In genomic region chr17:8147439-8148316, GRCm38 (mm10) we compare ENCODE assay signal across 9 mouse cellular contexts. TPM values are rescaled to one million over a fixed set of nuclear protein-coding genes. Genes with fewer than 3 reads are reported as not detected.
A peak's percentile ranks its signal among the peaks of the same experiment; 100 is the strongest.
DNase-seq lines count a peak whose midpoint lies in the region; ATAC-seq and TF ChIP-seq lines count a peak whose summit lies in the region.
"Not testable (repeated sequence)": the region's sequence is repeated elsewhere in the genome, so short reads cannot be mapped to it uniquely, and the experiment has no call there.
"Had no signal": no experiment of that assay in that cellular context is flagged by ENCODE, and none has a peak within 500 bp of the region (broad histone marks: within the 10 kb centered on the region; RNA-seq: fewer than 3 reads in every experiment).

TSS of gene Gm49673 (minus strand) at chr17:8147788.
TSS of gene Rnaset2a (minus strand) at chr17:8148097.

- peak; percentile 94 for ATAC-seq in erythroid progenitor cell, adult 5-6 weeks (replicated peaks; ENCODE audit: low FRiP score, poor library complexity, severe bottlenecking)
- ATAC-seq in heart, embryonic 15.5 days (replicated peaks; ENCODE audit: insufficient number of reproducible peaks, insufficient read depth, low FRiP score, low read depth): peak; percentile 98
- ATAC-seq in kidney, embryonic 14.5 days (ENCODE audit: low FRiP score, low TSS enrichment): peak; percentile 99
- ATAC-seq in liver, postnatal 0 days: peak; percentile 99
- ATAC-seq in stomach, postnatal 0 days (ENCODE audit: low FRiP score, low TSS enrichment): peak; percentile 99

- peak within 1 kb of the TSS; percentile 74 for H3K9ac ChIP-seq in heart, embryonic 15.5 days
- H3K9ac ChIP-seq in kidney, embryonic 14.5 days (ENCODE audit: low read depth, low read length): peak within 1 kb of the TSS; percentile 66
- H3K9ac ChIP-seq in liver, postnatal 0 days (replicated peaks): peak within 1 kb of the TSS; percentile 78
- H3K9ac ChIP-seq in stomach, postnatal 0 days (ENCODE audit: low read length): peak within 1 kb of the TSS; percentile 58; the same call in 1 of the 2 replicates

- not testable (repeated sequence) for TF ChIP-seq EP300 in liver, postnatal 0 days (IDR thresholded peaks at IDR 0.05; ENCODE audit: low read depth); stomach, postnatal 0 days (optimal IDR thresholded peaks at IDR 0.05)

- H3K36me3 ChIP-seq in heart, embryonic 15.5 days; kidney, embryonic 14.5 days (ENCODE audit: control insufficient read depth, insufficient read depth, low read length); liver, postnatal 0 days (replicated peaks; ENCODE audit: insufficient read depth, low read length); myocyte (ENCODE audit: control insufficient read depth, insufficient read depth); stomach, postnatal 0 days (ENCODE audit: control insufficient read depth, insufficient read depth, low read length): not testable (repeated sequence)

- not testable (repeated sequence) for TF ChIP-seq CTCF in brain, embryonic 14.5 days (IDR thresholded peaks at IDR 0.05; ENCODE audit: borderline replicate concordance, extremely low read depth, insufficient read depth, insufficient read length); liver, postnatal 0 days (IDR thresholded peaks at IDR 0.05; ENCODE audit: low read depth); stomach, postnatal 0 days (IDR thresholded peaks at IDR 0.05; ENCODE audit: low read depth)

- 0 out of 2 replicates have a peak, but pooled peaks have one; percentile 15 for TF ChIP-seq POLR2A in brain, embryonic 14.5 days (IDR thresholded peaks at IDR 0.05; ENCODE audit: borderline replicate concordance, extremely low read depth, insufficient read depth, insufficient read length, poor library complexity, severe bottlenecking)
- peak; percentile 48 for TF ChIP-seq POLR2A in myocyte (IDR thresholded peaks at IDR 0.05; ENCODE audit: insufficient read length, low read depth)

- peak; percentile 66 for DNase-seq in CD4-positive, CD25-positive, alpha-beta regulatory T cell, adult 2 months (ENCODE audit: low read depth, low spot score)
- peak; percentile 41 for DNase-seq in brain, embryonic 14.5 days (ENCODE audit: low read depth)
- peak; percentile 47 for DNase-seq in liver, postnatal 0 days
- DNase-seq in stomach, postnatal 0 days (ENCODE audit: low spot score): peak; percentile 40

- H3K4me1 ChIP-seq in heart, embryonic 15.5 days (replicated peaks); kidney, embryonic 14.5 days (ENCODE audit: control insufficient read depth, insufficient read depth, low read length); liver, postnatal 0 days (ENCODE audit: insufficient read depth); stomach, postnatal 0 days (replicated peaks; ENCODE audit: control insufficient read depth, insufficient read depth): not testable (repeated sequence)

- H3K79me2 ChIP-seq in myocyte (ENCODE audit: control insufficient read depth, insufficient read depth): peaks cover 11% of the 10 kb centered on the region

- under 1% methylated on average over 53 of the region's 67 CpGs for WGBS in heart, embryonic 15.5 days
- WGBS in kidney, embryonic 14.5 days: 1% methylated on average over 45 of the region's 67 CpGs
- under 1% methylated on average over 39 of the region's 67 CpGs for WGBS in liver, postnatal 0 days (ENCODE audit: insufficient replicate concordance)
- 0% methylated on average over 36 of the region's 67 CpGs for WGBS in stomach, postnatal 0 days

- peak within 1 kb of the TSS; percentile 66 for H3K4me2 ChIP-seq in heart, embryonic 15.5 days
- peak within 1 kb of the TSS; percentile 38 for H3K4me2 ChIP-seq in kidney, embryonic 14.5 days (replicated peaks; ENCODE audit: low read depth, low read length)
- H3K4me2 ChIP-seq in liver, postnatal 0 days (ENCODE audit: low read depth, low read length): peak within 1 kb of the TSS; percentile 69
- peak within 1 kb of the TSS; percentile 85 for H3K4me2 ChIP-seq in myocyte (ENCODE audit: low read depth)
- H3K4me2 ChIP-seq in stomach, postnatal 0 days (replicated peaks; ENCODE audit: low read depth): peak within 1 kb of the TSS; percentile 52

- not testable (repeated sequence) for H3K27me3 ChIP-seq in heart, embryonic 15.5 days; kidney, embryonic 14.5 days (ENCODE audit: control insufficient read depth, insufficient read depth, low read length); liver, postnatal 0 days (ENCODE audit: insufficient read depth, low read length); myocyte (ENCODE audit: control insufficient read depth, insufficient read depth, insufficient read length); stomach, postnatal 0 days (ENCODE audit: control insufficient read depth, insufficient read depth, low read length)

- peak within 1 kb of the TSS; percentile 84 for H3ac ChIP-seq in myocyte (ENCODE audit: control insufficient read depth, insufficient read length)

- not testable (repeated sequence) for H3K9me3 ChIP-seq in heart, embryonic 15.5 days (replicated peaks); kidney, embryonic 14.5 days (ENCODE audit: control insufficient read depth, low read length); liver, postnatal 0 days (ENCODE audit: low read length); stomach, postnatal 0 days (ENCODE audit: control insufficient read depth, low read length)

- peak within 1 kb of the TSS; percentile 64 for H3K4me3 ChIP-seq in heart, embryonic 15.5 days
- H3K4me3 ChIP-seq in kidney, embryonic 14.5 days (ENCODE audit: low read length): peak within 1 kb of the TSS; percentile 48
- peak within 1 kb of the TSS; percentile 65 for H3K4me3 ChIP-seq in liver, postnatal 0 days (ENCODE audit: low read depth, low read length)
- peak within 1 kb of the TSS; percentile 70 for H3K4me3 ChIP-seq in myocyte
- peak within 1 kb of the TSS; percentile 43 for H3K4me3 ChIP-seq in stomach, postnatal 0 days (ENCODE audit: low read depth, low read length)

- peak within 1 kb of the TSS; percentile 68 for H3K27ac ChIP-seq in heart, embryonic 15.5 days
- not testable (repeated sequence) for H3K27ac ChIP-seq in kidney, embryonic 14.5 days (ENCODE audit: low read depth, low read length); stomach, postnatal 0 days (replicated peaks)
- H3K27ac ChIP-seq in liver, postnatal 0 days (ENCODE audit: low read depth): peak within 1 kb of the TSS; percentile 71; the same call in 1 of the 2 replicates

TF ChIP-seq in myocyte, 11 proteins besides CTCF, POLR2A, EP300 and RAD21:
- peak; percentile 31 for TF ChIP-seq POLR2AphosphoS2 (IDR thresholded peaks at IDR 0.05; ENCODE audit: insufficient read length, low read depth)
- peak in 1 of 3 experiments; percentile 10 for TF ChIP-seq MYOG (IDR thresholded peaks at IDR 0.05; ENCODE audit: control insufficient read depth in 1 of 3, insufficient read depth in 1 of 3, insufficient read length in 2 of 3, low read depth in 2 of 3)

RNA-seq across cellular contexts. Expression of gene Gm49673, which starts in this region (rescaled TPM):
- polyA plus RNA-seq in brain, embryonic 14.5 days (2012; rRNA removed): 0.24 and 0.90 TPM in 2 replicates
- not detected in 2 replicates for total RNA-seq in erythroid progenitor cell, adult 5-6 weeks (2015; ENCODE audit: low replicate concordance)
- 4.9 TPM in 1 of 2 replicates, not detected in the other for total RNA-seq in erythroid progenitor cell, adult 5-6 weeks (2017; ENCODE audit: low replicate concordance)
- polyA plus RNA-seq in heart, embryonic 15.5 days (2015; fragmentation: Nextera tagmentation; extraction: Ambion mirVana): 0.15 TPM in 1 of 2 replicates, not detected in the other
- 0.27 and 0.58 TPM in 2 replicates for polyA plus RNA-seq in kidney, embryonic 14.5 days (2014; fragmentation: Nextera tagmentation; extraction: Ambion mirVana)
- not detected in 2 replicates for polyA plus RNA-seq in liver, postnatal 0 days (2015; fragmentation: Nextera tagmentation; extraction: Ambion mirVana)
- polyA plus RNA-seq in myocyte (2012; fragmentation: generic; extraction: Trizol): not detected
- 0.23 TPM in 1 of 2 replicates, not detected in the other for polyA plus RNA-seq in stomach, postnatal 0 days (2015; fragmentation: Nextera tagmentation; extraction: Ambion mirVana)
- polyA plus RNA-seq: large intestine, adult 2 months had no signal

RNA-seq across cellular contexts. Expression of gene Rnaset2a, which starts in this region (rescaled TPM):
- 14.4 and 16.0 TPM in 2 replicates for polyA plus RNA-seq in brain, embryonic 14.5 days (2012; rRNA removed)
- 15.1 and 28.5 TPM in 2 replicates for total RNA-seq in erythroid progenitor cell, adult 5-6 weeks (2015; ENCODE audit: low replicate concordance)
- 1.3 and 6.6 TPM in 2 replicates for total RNA-seq in erythroid progenitor cell, adult 5-6 weeks (2017; ENCODE audit: low replicate concordance)
- 33.0 and 34.1 TPM in 2 replicates for polyA plus RNA-seq in heart, embryonic 15.5 days (2015; fragmentation: Nextera tagmentation; extraction: Ambion mirVana)
- polyA plus RNA-seq in kidney, embryonic 14.5 days (2014; fragmentation: Nextera tagmentation; extraction: Ambion mirVana): 35.3 and 37.9 TPM in 2 replicates
- polyA plus RNA-seq in liver, postnatal 0 days (2015; fragmentation: Nextera tagmentation; extraction: Ambion mirVana): 27.0 and 28.8 TPM in 2 replicates
- polyA plus RNA-seq in myocyte (2012; fragmentation: generic; extraction: Trizol): 151 TPM
- polyA plus RNA-seq in stomach, postnatal 0 days (2015; fragmentation: Nextera tagmentation; extraction: Ambion mirVana): 43.3 and 44.8 TPM in 2 replicates
